Mouse (Mus musculus) CD4-positive, CD25-positive, alpha-beta regulatory T cell, adult 4 months (primary cell): ENCODE measurements around the gene Myl9. TPM values are rescaled to one million over a fixed set of nuclear protein-coding genes. Genes with fewer than 3 reads are reported as not detected.
A peak's percentile ranks its signal among the peaks of the same experiment; 100 is the strongest.

Experiments used
- ATAC-seq: one replicate; pipeline ENCODE4 v1.8.0; 2017
- polyA plus RNA-seq, 2 experiments: library from polyadenylated mRNA; unstranded; fragments of 100-300 nt; shearing (Covaris generic); gene quantifications; one replicate each; pipeline ENCODE4 v1.2.1; 2017

The Myl9 gene
- polyA plus RNA-seq = not detected

DNA sequence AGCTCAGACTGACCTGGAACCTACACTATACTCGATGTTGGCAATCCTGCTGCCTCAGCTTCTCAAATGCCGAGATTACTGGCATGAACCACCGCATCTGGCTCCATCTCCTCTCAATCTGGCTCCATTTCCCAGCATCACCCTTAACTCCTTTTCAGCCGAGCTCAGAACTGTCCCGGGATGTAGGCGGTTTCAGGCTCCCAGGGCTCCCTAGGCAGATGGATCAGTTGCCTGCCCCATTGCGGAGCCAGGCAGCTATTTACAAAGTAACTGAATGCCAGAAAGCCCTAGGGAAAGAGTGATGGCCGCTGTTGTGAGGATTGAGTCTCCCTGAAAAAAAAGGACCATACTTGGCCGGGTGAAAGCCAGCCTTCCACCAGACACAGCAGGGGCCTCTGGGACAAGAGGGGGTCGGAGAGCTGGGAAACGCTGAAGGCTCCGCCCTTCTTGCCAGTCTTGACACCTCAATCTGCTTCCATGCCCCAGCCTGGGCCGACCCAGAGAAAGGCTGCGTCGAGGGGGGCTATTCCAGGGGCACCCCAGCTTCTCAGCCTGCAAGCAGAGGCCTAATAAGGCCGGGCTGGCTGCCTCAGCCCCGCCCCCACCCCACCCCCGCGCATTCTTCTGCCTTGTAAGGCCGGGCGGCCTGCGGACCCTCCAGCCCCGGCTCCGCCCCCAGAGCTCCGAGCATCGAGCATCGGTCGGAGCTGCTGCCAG is at the start of gene Myl9:
TSS of gene Myl9 (plus strand) at position 683 of the 717 bp plus-strand sequence.
- no peak for ATAC-seq

DNA sequence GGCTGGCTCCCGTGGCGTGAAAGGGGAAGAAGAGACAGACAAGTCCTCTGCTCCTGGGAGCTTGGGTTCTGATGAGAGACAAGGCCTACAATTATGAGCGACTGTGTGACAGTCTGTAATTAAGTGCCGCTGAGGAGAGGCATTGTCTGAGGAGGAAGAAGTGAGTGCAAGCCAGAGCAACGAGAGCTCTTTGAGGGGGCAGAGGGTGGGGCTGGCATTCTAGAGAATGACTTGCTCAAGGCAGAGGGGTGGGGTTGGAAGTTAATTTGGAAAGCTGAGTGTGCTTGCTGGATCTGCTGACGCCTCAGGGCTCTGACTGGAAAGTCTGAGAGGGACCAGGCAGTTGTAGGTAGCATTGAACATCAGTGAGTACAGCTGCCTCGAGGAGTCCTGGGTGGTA is 48.9 kb upstream of the Myl9 start:
- no peak for ATAC-seq

DNA sequence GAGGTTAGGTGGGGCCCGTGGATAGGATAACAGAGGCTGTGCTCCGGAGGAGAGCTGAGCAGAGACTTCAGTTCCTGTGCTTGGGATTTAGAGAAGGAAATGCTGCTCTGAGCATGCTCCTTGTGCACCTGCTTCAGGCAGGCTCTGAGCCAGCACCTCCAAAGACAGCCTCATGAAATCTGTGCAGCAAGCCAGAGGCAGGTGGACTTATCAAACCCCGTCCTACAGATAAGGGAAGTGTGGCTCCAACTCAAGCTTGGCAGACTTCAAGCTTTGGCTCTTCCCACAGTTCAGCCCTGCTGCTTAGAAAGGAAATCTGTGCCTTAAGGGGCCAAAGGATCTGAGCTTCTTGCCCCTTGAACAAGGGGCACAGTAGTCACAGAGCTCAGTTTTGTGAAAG is 48.3 kb upstream of the Myl9 start:
- no peak for ATAC-seq

DNA sequence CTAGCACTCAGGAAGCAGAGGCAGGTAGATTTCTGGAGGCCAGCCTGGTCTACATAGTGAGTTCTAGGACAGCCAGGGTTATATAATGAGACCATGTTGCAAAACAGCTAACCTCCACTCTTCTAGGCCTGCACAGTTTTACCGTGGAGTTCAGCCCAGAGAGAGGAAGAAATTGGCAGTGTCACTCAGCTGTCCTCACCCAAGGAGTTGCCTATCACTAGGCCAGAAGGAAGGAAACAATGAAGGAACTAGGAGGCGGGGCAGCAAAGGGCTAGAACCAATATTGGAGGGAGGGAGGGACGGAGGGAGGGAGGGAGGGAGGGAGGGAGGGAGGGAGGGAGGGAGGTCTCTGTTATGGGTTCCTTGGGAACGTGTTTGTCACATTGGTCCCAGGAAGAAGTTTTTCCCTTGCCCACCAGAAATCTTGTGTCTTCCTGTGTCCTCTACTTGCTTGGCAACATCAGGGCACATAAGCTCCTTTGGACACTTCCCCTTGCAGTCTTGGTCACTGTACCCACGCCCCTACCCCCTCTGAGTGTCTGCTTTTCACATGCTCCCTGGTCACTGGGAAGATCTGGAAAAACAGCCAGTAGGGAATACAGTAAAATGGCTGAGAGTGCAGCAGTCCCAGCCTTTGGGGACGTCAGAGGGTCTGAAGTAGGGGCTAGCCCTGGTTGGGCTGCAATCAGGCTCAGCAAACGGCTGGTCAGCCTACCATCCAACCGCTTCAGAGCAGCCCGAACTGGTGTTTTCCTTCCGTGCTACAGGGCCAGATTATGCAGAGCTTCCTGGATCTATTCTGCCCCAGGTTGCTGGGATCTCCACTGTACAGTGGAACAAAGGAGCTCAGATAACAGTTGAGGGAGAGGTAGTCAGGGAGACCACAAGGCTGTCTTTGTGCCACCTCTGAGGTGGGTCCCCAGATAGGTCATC is 45.4 kb upstream of the Myl9 start:
- peak; percentile 53 for ATAC-seq

DNA sequence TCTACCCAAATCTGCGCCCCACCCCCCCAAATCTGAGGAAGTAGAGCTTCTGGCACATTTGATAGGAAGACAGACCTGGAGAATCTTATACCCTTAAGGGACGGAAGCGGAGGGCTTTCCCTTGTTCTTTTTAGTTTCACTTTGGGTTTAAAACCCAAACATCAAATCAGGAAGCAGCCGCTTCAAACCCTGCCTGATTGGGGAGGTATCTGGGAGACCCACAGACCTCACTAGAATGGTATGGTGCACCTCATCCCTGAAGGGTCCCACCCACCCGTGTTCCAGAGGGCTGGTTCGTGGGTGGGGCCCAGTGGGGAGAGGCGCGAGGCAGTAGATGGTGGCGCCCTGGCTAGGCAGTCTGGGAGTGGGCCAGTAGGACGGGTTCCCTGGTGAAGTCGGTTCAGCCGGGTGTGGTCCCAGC is 44.7 kb upstream of the Myl9 start:
- peak; percentile 86 for ATAC-seq

DNA sequence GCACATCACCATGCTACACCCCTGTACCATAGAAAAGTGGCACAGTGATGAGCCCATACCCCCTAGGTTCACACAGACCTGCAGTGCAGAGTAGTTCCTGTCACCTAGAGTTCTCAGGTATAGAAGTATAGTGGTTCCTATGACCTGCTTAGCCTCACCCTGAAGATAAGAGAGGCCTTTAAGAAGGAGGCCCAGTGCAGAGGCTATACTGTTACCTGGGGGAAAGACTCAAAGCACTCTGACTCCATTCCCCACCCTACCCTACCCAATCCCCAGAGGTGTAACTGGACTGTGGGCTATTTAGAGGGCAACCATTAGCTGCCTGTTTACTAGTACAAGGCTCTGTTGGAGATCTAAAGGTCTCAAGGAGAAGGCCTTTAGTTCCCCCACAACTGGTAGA is 43.6 kb upstream of the Myl9 start:
- no peak for ATAC-seq

DNA sequence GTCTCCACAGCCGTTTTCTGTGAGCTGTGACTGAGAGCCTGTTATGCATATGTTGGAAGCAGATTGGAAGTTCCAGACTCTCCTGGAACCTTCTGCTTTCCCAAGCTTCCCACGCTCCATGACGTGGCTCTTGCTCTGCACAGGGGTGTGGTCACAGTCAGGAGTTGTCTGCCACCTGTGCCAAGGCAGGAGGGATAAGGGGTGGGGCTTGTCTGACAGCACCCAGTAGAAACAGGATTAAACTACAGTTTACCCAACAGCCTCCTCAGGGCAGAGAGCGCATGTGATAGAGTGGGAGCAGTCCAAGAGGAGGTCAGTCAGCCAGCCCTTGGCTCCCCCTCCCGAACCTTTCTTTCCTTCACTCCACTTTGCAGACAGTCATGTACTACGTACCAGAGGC is 43.1 kb upstream of the Myl9 start:
- no peak for ATAC-seq

DNA sequence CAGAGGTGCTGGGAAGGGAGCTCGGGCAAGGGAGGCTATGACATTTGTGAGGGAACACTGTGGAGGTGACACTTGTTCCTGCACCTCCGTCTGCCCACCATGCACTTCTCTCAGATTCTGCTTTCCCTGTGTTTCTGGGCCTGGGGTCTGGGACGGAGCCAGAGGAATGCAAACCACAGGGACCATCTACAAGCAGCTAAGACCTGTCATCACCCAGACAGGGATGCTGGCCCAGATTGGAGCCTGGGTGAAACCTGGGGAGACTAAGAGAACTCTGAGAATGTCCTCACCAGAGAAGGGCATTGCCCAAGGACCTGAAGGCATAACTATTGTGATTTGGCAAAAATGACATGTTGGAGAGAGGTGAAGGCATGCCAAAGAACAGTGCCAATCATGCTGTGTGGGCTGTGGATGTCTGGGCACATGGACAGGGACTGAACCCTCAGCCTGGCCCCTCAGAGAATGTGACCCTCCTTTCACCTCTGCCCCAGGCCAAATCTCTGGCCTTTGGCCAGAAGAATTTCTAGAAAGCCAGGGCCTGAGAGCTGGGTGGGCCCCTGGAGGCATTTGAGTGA is 39.4 kb upstream of the Myl9 start:
- ATAC-seq = no peak

DNA sequence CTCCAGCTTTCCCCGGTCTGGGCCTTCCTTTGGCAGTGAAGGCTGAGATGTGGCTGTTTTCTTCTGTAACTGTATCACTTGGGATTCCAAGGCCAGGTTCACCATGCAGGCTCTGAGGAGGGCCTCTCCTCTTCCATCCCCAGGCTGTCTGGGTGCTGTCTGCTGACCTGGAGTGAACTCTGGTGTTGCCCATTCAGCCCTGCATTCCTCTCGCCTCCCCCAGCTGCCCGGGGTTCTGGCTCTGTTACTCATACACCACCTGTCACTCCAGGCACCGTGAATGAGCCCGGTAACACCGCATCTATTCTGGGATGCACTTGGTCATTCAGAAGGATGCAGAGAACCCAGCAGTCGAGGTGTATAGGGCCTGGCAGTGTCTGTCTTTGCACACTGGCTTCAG is 38.4 kb upstream of the Myl9 start:
- ATAC-seq = no peak

DNA sequence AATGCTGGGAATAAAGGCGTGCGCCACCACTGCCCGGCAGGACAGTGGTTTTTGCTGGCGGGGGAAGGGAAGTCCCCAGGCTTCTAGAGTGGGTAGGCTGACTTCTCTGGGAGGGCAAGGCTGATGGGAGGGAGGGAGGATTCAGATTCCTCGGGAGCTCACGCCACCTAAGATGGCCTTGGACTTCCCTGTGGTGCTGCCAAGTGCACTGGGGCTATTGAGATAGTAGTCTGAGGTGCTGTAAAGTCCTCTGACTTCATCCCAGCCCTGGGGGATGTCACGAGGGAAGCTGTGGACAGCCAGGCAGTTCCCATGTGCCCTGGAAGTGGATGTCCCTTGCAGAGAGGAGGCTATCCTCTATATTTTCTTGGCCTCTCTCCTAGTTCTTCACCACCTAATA is 37.2 kb upstream of the Myl9 start:
- no peak for ATAC-seq

DNA sequence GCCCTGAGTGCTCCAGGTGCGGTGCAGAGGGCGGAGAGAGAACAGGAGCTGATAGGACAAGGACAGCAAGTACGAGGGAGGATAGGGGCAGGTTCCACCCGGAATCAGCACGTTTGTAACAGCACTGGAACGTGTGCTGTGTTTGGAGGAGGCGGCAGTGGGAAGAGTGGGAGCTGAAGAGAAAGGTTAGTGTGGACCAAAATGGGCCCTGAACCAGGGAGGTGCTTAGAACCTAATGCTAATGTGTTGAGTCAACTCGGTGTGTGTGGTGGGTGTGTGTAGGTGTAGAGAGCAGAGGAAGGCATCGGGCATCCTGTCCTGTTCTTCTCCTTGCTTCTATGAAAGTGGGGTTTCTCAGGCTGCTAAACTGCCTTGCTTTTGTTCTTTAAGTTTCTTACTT is 34.0 kb upstream of the Myl9 start:
- peak; percentile 45 for ATAC-seq

DNA sequence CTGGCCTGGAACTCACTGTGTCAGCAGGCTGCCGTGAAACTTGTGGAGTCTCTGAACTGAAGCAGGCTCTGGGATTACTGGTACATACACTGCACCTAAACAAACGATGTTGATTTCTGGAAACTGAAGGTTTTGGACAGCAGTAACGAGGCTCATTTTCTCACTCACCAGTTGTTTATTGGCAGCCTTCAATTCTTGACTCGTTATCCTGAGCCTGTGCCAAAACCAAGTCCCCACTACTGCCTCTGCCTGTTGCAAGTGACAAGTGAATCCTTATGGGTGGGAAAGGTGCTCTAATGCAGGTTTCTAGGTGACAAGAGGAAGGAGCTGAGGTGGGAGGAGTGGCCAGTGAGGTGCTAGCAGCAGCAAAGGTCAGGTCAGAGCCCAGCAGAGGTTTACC is 33.2 kb upstream of the Myl9 start:
- no peak for ATAC-seq

DNA sequence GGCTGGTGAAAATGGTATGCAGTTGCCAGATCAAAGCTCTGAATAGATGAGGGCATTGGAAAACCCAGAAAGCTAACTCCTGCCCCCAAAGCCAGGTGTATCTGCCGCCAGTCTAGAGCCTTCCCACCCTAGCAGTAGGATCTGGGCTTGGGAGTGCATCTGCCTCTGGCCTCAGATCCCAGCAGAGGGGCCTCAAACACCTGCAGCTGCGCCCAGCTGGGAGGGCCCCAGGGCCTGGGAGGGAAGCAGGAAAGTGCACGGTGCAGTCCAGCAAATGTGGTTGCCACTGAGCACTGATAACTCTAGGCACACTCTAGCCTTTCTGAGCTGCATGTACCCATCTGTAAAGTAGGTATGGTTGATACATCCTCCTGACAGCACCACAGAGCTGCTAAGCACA is 32.0 kb upstream of the Myl9 start:
- no peak for ATAC-seq

DNA sequence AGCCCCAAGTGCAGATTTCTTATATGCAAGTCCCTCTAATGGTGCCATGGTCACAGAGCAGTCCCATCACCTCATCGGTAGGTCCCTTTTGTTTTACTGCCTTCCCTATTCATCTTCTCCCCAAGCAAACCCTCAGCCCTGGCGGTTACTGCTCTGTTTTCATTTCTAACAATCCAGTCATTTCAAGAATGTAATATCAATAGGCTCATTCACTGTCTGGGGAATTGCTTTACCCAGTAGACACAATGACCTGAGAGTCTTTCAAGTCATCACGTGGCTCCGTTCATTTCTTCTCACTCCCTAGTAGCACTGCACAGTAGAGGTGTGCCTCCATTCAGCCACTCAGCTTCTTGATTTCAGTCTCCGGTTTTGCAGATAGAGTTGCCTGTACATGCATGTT is 30.8 kb upstream of the Myl9 start:
- no peak for ATAC-seq

DNA sequence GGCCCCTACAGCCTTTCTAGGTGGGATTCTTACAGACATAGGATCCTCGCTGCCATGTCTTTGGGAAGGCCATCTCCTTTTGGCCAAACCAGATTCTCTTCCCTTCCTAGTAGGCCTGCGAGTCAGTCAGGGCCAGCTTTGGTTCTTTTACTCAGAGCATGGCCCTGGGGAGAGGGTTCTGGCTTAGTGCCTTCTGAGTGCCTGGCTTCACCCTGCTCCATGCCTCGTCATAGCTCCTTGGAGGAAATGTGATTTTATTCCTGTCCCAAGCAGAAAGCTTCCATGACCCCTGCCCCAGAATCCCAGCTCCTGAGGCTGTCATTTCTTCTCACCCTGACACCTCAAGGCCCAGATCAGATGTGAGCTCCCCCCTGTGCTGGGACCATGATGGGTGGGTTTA is 27.9 kb upstream of the Myl9 start:
- no peak for ATAC-seq

DNA sequence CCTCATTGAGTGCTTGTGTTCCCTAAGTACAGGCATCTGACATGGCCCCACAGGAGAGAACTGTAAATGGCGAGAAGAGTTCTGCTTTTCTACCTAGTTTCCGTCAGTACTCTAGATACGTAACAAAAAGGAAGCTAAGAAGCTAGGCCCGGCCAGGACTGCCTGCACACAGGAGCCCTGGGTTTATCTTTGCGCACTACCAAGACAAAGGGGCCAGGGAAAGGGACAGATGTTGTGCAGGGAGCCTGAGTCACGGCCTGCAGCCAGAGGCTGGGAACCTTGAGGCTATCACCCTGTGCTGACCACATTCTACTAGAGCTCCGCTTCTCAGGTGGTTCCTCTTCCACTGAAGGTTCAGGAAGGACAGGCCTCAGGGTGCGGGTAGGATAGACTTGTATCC is 25.5 kb upstream of the Myl9 start:
- no peak for ATAC-seq

DNA sequence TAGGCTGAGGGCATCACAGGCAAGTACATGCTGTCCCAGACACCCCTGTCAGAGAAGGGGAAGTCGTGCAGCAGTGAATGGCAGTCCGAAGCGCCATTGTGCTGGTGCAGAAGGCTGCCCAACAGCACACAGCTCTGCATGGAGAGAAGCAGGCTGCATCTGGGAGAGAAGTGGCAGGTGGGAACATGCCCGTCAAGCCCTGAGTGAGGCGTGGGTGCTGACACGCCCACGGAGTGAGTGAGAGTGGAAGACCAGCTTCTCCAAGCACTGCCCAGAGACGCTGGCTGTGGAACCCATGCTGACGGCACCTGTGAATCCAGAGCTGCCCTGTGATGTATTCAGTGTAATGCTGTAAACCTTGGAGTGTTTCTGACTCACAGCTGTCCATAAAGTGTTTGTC is 18.3 kb upstream of the Myl9 start:
- no peak for ATAC-seq

DNA sequence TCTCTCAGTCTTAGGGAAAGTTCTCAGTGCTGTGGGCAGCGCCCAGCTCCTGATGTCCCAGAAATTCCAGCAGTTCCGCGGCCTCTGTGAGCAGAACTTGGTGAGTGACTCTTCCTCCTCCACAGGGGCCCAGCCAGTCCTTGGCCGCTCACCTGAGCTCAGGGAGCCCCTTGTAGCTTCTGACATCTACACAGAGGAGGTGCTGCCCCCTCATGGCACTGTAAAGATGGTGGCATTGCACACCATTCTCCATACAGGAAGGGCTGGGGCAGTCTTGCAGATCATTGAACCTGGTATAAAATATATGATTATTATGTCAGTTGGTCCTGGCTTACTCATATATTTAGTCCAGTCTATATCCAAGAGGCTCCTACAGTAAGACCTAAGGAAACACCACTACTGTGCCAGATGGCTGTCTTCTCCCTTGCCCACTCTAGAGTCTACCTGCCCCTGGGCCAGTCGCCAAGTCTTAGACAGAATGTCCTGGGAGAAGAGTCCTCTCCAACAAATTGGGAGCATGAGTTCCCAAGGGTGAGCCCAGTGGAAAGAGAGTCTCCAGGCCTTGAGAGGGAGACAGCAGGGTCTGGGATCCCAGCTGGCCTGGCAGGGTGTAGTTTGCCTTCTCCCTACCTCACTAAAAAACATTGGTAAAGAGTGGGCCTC is 14.2 kb upstream of the Myl9 start:
- no peak for ATAC-seq

DNA sequence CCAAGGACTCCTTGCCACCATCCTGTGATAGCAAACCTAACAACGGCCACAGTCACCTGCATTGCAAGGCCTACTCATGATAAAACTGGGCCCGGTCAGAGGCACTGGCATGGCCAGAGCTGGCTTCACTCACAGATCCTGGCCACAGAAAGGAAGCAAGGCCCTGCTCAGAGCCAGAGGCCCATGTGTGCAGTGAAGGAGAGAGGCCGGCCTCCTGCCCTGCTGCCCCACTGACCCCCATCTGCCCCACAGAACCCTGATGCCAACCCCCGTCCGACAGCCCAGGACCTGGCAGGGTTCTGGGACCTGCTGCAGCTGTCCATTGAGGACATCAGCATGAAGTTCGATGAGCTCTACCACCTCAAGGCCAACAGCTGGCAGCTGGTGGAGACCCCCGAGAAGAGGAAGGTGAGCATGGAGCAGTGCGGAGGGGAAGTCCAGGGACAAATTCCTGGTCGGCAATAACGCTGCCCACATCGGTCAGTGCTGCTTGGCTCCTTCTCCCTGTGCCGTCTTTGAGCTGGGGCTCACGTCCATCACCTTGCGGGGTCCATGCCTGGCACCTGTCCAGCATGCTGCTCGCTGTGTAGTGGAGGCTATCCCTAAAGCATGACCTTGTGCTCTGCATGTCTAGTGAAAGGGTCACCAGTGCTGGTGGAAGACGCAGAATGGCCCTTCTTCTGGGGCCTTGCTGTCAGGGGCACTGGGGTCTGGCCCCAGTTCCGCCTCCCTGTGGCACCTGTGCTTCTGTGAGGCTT is 13.5 kb upstream of the Myl9 start:
- ATAC-seq = no peak

DNA sequence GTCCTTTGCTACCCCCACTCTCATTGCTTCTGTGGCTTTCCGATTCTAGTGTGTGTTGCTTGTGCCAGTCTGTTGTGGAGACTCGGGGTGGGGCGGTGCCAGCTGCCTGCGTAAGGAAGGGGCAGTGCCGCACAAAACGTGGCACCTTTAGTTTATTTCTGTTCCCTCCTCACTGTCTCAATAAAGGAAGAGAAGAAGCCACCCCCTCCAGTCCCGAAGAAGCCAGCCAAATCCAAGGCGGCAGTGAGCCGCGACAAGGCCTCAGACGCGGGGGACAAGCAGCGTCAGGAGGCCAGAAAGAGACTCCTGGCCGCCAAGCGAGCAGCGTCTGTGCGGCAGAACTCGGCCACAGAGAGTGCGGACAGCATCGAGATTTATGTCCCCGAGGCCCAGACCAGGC is 12.7 kb upstream of the Myl9 start:
- ATAC-seq = no peak

DNA sequence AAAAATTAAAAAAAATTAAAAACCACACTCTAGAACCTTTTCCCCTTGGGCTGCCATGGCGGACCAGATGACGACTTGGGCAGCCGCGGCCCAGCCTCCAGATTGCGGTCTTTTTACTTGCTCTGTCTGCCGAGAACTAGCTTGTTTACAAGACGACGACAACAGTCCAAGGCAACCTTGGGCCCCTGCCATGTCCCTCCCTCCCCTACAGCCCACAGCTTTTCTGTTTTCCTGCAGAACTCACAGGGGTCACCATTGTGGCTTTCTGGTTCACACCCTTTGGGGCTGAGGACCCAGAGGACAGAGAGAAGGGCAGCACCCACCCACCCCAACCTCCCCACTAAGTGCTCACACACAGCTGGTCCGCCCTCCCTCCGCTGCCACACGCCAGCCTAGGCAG is 12.1 kb upstream of the Myl9 start:
- ATAC-seq = no peak

DNA sequence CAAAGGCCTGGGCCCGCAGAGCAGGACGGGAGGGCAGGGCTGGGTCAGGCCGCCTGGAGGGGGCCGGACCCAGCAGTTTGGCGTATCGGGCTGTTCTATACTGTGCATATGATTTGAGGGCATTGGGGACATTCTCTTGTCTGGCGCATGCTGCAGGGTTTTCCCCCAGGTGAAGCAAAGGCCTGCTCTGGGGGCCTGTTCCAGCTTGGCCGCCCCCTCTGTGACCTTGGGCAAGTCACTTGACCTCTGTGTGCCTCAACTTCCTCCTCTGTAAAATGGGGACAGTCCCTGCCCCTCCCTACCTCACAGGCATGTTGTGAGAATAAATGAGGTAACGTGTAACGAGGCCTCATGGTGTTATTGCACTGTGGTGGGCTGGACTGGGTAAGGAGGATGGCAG is 11.2 kb upstream of the Myl9 start:
- ATAC-seq = no peak

DNA sequence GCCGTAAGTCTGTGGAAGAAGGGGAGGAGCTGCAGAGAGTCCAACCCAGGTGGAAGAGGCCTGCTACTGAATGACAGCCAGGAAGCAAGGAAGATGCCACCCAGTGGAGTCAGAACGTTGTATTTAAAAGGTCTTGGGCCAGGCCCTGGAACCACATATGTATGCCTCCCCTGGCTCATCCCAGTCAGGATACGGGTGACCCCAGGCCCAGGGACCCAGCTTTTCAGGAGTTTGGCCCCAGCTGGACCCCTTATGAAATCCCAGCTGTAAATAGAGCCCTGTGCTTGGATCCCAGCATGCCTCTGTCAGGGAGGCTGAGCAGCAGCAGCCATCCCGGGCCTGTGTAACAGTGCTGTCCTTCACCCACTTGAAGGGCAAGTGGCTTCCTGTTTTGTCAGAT is 10.5 kb upstream of the Myl9 start:
- ATAC-seq = no peak
